Mouse (Mus musculus) liver, embryonic 14.5 days (tissue): ENCODE measurements at regions not wholly inside any gene's neighbourhood (a gene's known extent, or its start where the extent isn't known, plus 50 kb on each side); places are given as distances from the start of the nearest gene placed in this dataset.

ENCODE experiments used
- CTCF ChIP-seq: IDR thresholded peaks from 2 replicates; pipeline ENCODE4 v1.5.1; 2016; ENCODE audit warnings: antibody characterized with exemption, low read depth, control low read depth
- EP300 ChIP-seq: IDR thresholded peaks from 2 replicates; pipeline ENCODE4 v1.6.1; 2016; ENCODE audit warnings: antibody characterized with exemption, low read depth

DNA sequence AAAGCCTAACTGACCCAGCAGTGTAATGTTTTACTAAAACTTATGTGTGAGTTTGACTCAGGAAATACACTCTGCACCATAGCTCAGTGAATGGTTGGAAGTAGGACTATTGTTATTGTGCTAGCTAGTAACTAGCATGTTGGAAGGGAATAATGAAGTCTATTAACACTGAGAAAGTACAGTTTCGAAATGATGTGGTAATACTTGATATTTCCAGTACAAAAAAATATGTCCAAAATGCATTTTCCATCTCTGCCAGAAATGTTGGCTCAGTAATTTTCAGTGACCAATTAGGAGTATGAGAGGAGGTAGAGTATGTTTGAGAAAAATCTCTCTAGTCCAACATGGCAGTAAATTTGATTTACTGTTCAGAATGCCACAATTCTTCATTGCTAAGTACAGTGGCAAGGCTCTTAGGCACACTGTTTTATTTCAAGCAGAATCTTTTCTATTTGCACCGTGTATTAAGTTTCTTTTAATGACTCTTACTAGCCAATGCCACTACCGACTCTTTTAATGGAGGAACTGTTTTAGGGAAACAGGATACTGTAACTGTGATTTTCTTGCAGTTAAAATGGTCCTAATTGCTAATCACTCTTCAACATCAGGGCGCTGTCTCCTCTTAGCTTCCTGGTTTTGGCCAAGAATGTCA lies 780.5 kb downstream of the Stpg2 start:
- TF ChIP-seq CTCF: no peak
- no peak for TF ChIP-seq EP300
